Mouse (Mus musculus): Measurements from ENCODE around the gene Prpf6.

GRCm38 (mm10) chr2:181681978-181682377 lies 90.3 kb downstream of the Prpf6 start:
- TF ChIP-seq POLR2A (IDR thresholded peaks at IDR 0.05; ENCODE audit: insufficient read depth, low read length) = no peak
- TF ChIP-seq CTCF (IDR thresholded peaks at IDR 0.05; ENCODE audit: low read depth, low read length) = no peak

Data from ES-Bruce4 (cell line).